Mouse (Mus musculus): ENCODE measurements at regions not wholly inside any gene's neighbourhood (a gene's known extent, or its start where the extent isn't known, plus 50 kb on each side); places are given as distances from the start of the nearest gene placed in this dataset.

GRCm38 (mm10) chr12:106861638-106862037 lies 626.8 kb upstream of the 3110018I06Rik start:
- no peak for ATAC-seq
- no peak for TF ChIP-seq CTCF (IDR thresholded peaks at IDR 0.05; ENCODE audit: low read depth)
- no peaks in the 10 kb centered on the region for H3K9me3 ChIP-seq (ENCODE audit: low read length)
- no peaks in the 10 kb centered on the region for H3K27me3 ChIP-seq (ENCODE audit: insufficient read depth, low read length)
- no peak overlapping the region for H3K4me2 ChIP-seq (ENCODE audit: low read depth)
- H3K4me3 ChIP-seq (ENCODE audit: low read depth, low read length) = no peak overlapping the region
- no peaks in the 10 kb centered on the region for H3K36me3 ChIP-seq (ENCODE audit: insufficient read depth)
- WGBS = 87% methylated on average over 5 of the region's 5 CpGs
- DNase-seq = no peak
- no peaks in the 10 kb centered on the region for H3K4me1 ChIP-seq (ENCODE audit: insufficient read depth)
- H3K27ac ChIP-seq (ENCODE audit: low read depth, low read length) = no peak overlapping the region
- H3K9ac ChIP-seq = no peak overlapping the region

- Histone ChIP-seq H3K9me3 (ENCODE audit: low read length) (no peaks in the 10 kb centered on the region), H3K4me2 (ENCODE audit: low read depth) (no peak overlapping the region), H3K4me3 (ENCODE audit: low read depth, low read length) (no peak overlapping the region), H3K27me3 (ENCODE audit: insufficient read depth, low read length) (no peaks in the 10 kb centered on the region), H3K36me3 (ENCODE audit: insufficient read depth) (no peaks in the 10 kb centered on the region), H3K27ac (ENCODE audit: low read depth, low read length) (no peak overlapping the region), H3K9ac (no peak overlapping the region), H3K4me1 (ENCODE audit: insufficient read depth) (no peaks in the 10 kb centered on the region)
- ATAC-seq = no peak
- no peak for DNase-seq
- TF ChIP-seq CTCF (IDR thresholded peaks at IDR 0.05; ENCODE audit: low read depth) = no peak
- 93% methylated on average over 8 of the region's 8 CpGs for WGBS
Observed at GRCm38 (mm10) chr12:106864076-106864475, 624.4 kb upstream of the 3110018I06Rik start.

- DNase-seq (no peak), ATAC-seq (no peak)
- Histone ChIP-seq H3K27ac (ENCODE audit: low read depth, low read length) (no peak overlapping the region), H3K4me2 (ENCODE audit: low read depth) (no peak overlapping the region), H3K36me3 (ENCODE audit: insufficient read depth) (no peaks in the 10 kb centered on the region), H3K27me3 (ENCODE audit: insufficient read depth, low read length) (no peaks in the 10 kb centered on the region), H3K9ac (no peak overlapping the region), H3K9me3 (ENCODE audit: low read length) (no peaks in the 10 kb centered on the region), H3K4me1 (ENCODE audit: insufficient read depth) (no peaks in the 10 kb centered on the region), H3K4me3 (ENCODE audit: low read depth, low read length) (no peak overlapping the region)
- 77% methylated on average over 6 of the region's 6 CpGs for WGBS
- no peak for TF ChIP-seq CTCF (IDR thresholded peaks at IDR 0.05; ENCODE audit: low read depth)
Observed at GRCm38 (mm10) chr12:106868036-106868435, 620.4 kb upstream of the 3110018I06Rik start.

- H3K4me1 ChIP-seq (ENCODE audit: insufficient read depth) = no peaks in the 10 kb centered on the region
- 64% methylated on average over 11 of the region's 11 CpGs for WGBS
- ATAC-seq (no peak), DNase-seq (no peak)
- no peak overlapping the region for H3K4me3 ChIP-seq (ENCODE audit: low read depth, low read length)
- H3K4me2 ChIP-seq (ENCODE audit: low read depth) = no peak overlapping the region
- no peak for TF ChIP-seq CTCF (IDR thresholded peaks at IDR 0.05; ENCODE audit: low read depth)
- no peak overlapping the region for H3K27ac ChIP-seq (ENCODE audit: low read depth, low read length)
- H3K9me3 ChIP-seq (ENCODE audit: low read length) = no peaks in the 10 kb centered on the region
- no peaks in the 10 kb centered on the region for H3K36me3 ChIP-seq (ENCODE audit: insufficient read depth)
- H3K27me3 ChIP-seq (ENCODE audit: insufficient read depth, low read length) = no peaks in the 10 kb centered on the region
- H3K9ac ChIP-seq = no peak overlapping the region
Observed at GRCm38 (mm10) chr12:106871481-106871880, 617.0 kb upstream of the 3110018I06Rik start.

GRCm38 (mm10) chr12:106872966-106873730 lies 615.3 kb upstream of the 3110018I06Rik start:
- H3K36me3 ChIP-seq (ENCODE audit: insufficient read depth) = no peaks in the 10 kb centered on the region
- 89% methylated on average over 11 of the region's 11 CpGs for WGBS
- no peak for ATAC-seq

GRCm38 (mm10) chr12:106890319-106890718 lies 598.1 kb upstream of the 3110018I06Rik start:
- no peak for TF ChIP-seq CTCF (IDR thresholded peaks at IDR 0.05; ENCODE audit: low read depth)
- Histone ChIP-seq H3K4me1 (ENCODE audit: insufficient read depth) (no peaks in the 10 kb centered on the region), H3K27ac (ENCODE audit: low read depth, low read length) (no peak overlapping the region), H3K9ac (no peak overlapping the region), H3K9me3 (ENCODE audit: low read length) (no peaks in the 10 kb centered on the region), H3K36me3 (ENCODE audit: insufficient read depth) (no peaks in the 10 kb centered on the region), H3K27me3 (ENCODE audit: insufficient read depth, low read length) (no peaks in the 10 kb centered on the region), H3K4me2 (ENCODE audit: low read depth) (no peak overlapping the region), H3K4me3 (ENCODE audit: low read depth, low read length) (no peak overlapping the region)
- ATAC-seq (no peak), DNase-seq (no peak)
- 89% methylated on average over 6 of the region's 6 CpGs for WGBS

More at GRCm38 (mm10) chr12:106872966-106873730, 615.3 kb upstream of the 3110018I06Rik start:
- Histone ChIP-seq H3K4me3 (ENCODE audit: low read depth, low read length) (no peak overlapping the region), H3K9me3 (ENCODE audit: low read length) (no peaks in the 10 kb centered on the region), H3K4me1 (ENCODE audit: insufficient read depth) (no peaks in the 10 kb centered on the region), H3K4me2 (ENCODE audit: low read depth) (no peak overlapping the region), H3K9ac (no peak overlapping the region), H3K27me3 (ENCODE audit: insufficient read depth, low read length) (no peaks in the 10 kb centered on the region), H3K27ac (ENCODE audit: low read depth, low read length) (no peak overlapping the region)
- no peak for TF ChIP-seq CTCF (IDR thresholded peaks at IDR 0.05; ENCODE audit: low read depth)
- DNase-seq = no peak

GRCm38 (mm10) chr12:106894061-106894460 lies 594.4 kb upstream of the 3110018I06Rik start:
- H3K4me2 ChIP-seq (ENCODE audit: low read depth) = no peak overlapping the region
- no peaks in the 10 kb centered on the region for H3K27me3 ChIP-seq (ENCODE audit: insufficient read depth, low read length)
- no peak overlapping the region for H3K27ac ChIP-seq (ENCODE audit: low read depth, low read length)
- TF ChIP-seq CTCF (IDR thresholded peaks at IDR 0.05; ENCODE audit: low read depth) = no peak
- no peak overlapping the region for H3K4me3 ChIP-seq (ENCODE audit: low read depth, low read length)
- ATAC-seq (no peak), DNase-seq (no peak)
- 27% methylated on average over 1 of the region's 1 CpGs for WGBS
- no peaks in the 10 kb centered on the region for H3K9me3 ChIP-seq (ENCODE audit: low read length)
- no peaks in the 10 kb centered on the region for H3K36me3 ChIP-seq (ENCODE audit: insufficient read depth)
- H3K9ac ChIP-seq = no peak overlapping the region
- H3K4me1 ChIP-seq (ENCODE audit: insufficient read depth) = no peaks in the 10 kb centered on the region
